Comparison of ENCODE assay signal across 1 mouse cellular context in the genomic region with DNA sequence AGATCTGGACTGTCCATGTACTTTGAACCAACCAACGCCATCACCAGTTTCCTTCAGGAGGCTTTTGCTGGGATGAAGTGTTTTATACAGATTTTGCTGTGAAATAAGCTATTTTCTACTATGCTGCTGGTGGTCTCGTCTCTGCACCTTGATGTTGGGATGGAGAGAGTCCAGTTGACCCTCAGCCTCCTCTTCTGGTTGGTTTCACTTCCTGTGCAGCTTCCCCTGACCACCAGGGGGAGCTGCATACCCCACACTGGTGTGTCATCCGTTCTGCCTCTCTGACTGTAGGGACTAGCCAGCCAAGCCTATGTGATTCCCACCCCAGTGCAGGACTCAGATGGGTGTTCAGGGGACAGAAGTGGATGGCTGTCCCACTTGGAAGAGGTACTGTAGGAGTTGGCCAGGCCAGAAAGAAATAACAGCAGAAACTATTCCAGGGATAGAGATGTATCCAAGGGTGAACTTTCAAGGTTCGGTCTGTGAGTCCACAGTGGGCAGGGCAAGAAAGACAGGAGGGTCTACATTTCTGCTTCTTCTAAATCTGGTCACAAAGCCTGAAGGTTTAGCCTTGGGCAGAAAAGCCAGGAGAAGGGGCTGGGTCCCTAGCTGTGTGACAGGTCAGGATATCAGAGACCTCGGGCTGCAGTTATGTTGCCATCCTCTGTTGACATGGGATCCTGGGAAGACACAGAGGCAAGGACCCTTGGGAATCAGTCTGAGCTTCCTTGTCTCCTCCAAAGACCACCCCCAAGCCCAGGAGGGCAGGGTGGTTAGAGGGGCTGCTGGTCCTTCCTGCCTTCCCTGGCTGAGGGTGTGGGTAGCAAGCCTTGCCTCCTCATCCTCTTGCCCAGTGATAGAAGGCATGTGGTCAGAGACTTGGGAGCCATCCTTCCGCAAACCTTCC.
A peak's percentile ranks its signal among the peaks of the same experiment; 100 is the strongest.
TF ChIP-seq lines count a peak whose summit lies in the region.

No protein-coding gene starts in this region.

TF ChIP-seq in CH12.LX, 34 proteins besides CTCF, POLR2A, EP300 and RAD21:
- TF ChIP-seq TBP (conservative IDR thresholded peaks at IDR 0.05; ENCODE audit: low read depth, low read length) (no peak), ELF1 (IDR thresholded peaks at IDR 0.05; ENCODE audit: low read depth, low read length) (peak; percentile 82), SIN3A (IDR thresholded peaks at IDR 0.05; ENCODE audit: low read length) (peak; percentile 65), MAZ (IDR thresholded peaks at IDR 0.05; ENCODE audit: low read depth, low read length) (0 out of 2 replicates have a peak, but pooled peaks have one; percentile 3), JUN (IDR thresholded peaks at IDR 0.05; ENCODE audit: insufficient read depth, low read depth, low read length) (no peak), E2F4 (IDR thresholded peaks at IDR 0.05; ENCODE audit: insufficient replicate concordance, low read depth, low read length) (no peak), CHD1 (IDR thresholded peaks at IDR 0.05; ENCODE audit: low read depth, low read length) (peak; percentile 96; the same call in 1 of the 2 replicates), NRF1 (IDR thresholded peaks at IDR 0.05; ENCODE audit: low read depth, low read length) (no peak), GABPA (IDR thresholded peaks at IDR 0.05; ENCODE audit: insufficient replicate concordance, low read depth, low read length) (no peak), KAT2A (IDR thresholded peaks at IDR 0.05; ENCODE audit: insufficient replicate concordance, low read length) (no peak), POLR2AphosphoS2 (IDR thresholded peaks at IDR 0.05; ENCODE audit: low read depth, low read length) (peak; percentile 99), HCFC1 (IDR thresholded peaks at IDR 0.05; ENCODE audit: low read depth, low read length) (peak; percentile 55; the same call in 1 of the 2 replicates), MXI1 (IDR thresholded peaks at IDR 0.05; ENCODE audit: low read depth, low read length) (0 out of 2 replicates have a peak, but pooled peaks have one; percentile 42), ZNF384 (IDR thresholded peaks at IDR 0.05; ENCODE audit: low read depth, low read length) (no peak), PAX5 (IDR thresholded peaks at IDR 0.05; ENCODE audit: low read length) (no peak), JUND (conservative IDR thresholded peaks at IDR 0.05; ENCODE audit: low read depth, low read length) (no peak), CHD2 (IDR thresholded peaks at IDR 0.05; ENCODE audit: low read length) (peak; percentile 56), MYC (IDR thresholded peaks at IDR 0.05; ENCODE audit: low read depth, low read length) (no peak), USF1 (IDR thresholded peaks at IDR 0.05; ENCODE audit: low read depth, low read length) (no peak), MAFK (IDR thresholded peaks at IDR 0.05; ENCODE audit: insufficient replicate concordance, low read length) (no peak), ZC3H11A (IDR thresholded peaks at IDR 0.05; ENCODE audit: low read depth, low read length) (no peak; the same call in 1 of the 2 replicates), ZMIZ1 (IDR thresholded peaks at IDR 0.05; ENCODE audit: low read depth, low read length) (peak; percentile 48; the same call in 1 of the 2 replicates), MAX (IDR thresholded peaks at IDR 0.05; ENCODE audit: low read length) (peak; percentile 55; the same call in 1 of the 2 replicates), TCF12 (IDR thresholded peaks at IDR 0.05; ENCODE audit: low read depth, low read length) (peak; percentile 59), RCOR1 (conservative IDR thresholded peaks at IDR 0.05; ENCODE audit: low read depth, low read length) (no peak; the same call in 1 of the 2 replicates), IRF4 (IDR thresholded peaks at IDR 0.05; ENCODE audit: low read depth, low read length) (peak; percentile 95), BHLHE40 (IDR thresholded peaks at IDR 0.05; ENCODE audit: low read depth, low read length) (no peak), SMC3 (IDR thresholded peaks at IDR 0.05; ENCODE audit: low read depth, low read length) (peak; percentile 88), ETS1 (conservative IDR thresholded peaks at IDR 0.05; ENCODE audit: low read depth, low read length) (0 out of 2 replicates have a peak, but pooled peaks have one; percentile 9), UBTF (IDR thresholded peaks at IDR 0.05; ENCODE audit: low read depth, low read length) (no peak), USF2 (conservative IDR thresholded peaks at IDR 0.05; ENCODE audit: low read depth, low read length) (peak; percentile 3; the same call in 1 of the 2 replicates), MEF2A (IDR thresholded peaks at IDR 0.05; ENCODE audit: borderline replicate concordance, low read depth, low read length) (peak; percentile 55; the same call in 1 of the 2 replicates), ZKSCAN1 (IDR thresholded peaks at IDR 0.05; ENCODE audit: borderline replicate concordance, low read depth, low read length) (no peak), NELFE (IDR thresholded peaks at IDR 0.05; ENCODE audit: low read depth, low read length) (peak; percentile 41; the same call in 1 of the 2 replicates)
